Mouse (Mus musculus) kidney, adult 2 months (tissue): ENCODE results near the gene Prdm1. TPM values are rescaled to one million over a fixed set of nuclear protein-coding genes. Genes with fewer than 3 reads are reported as not detected.

ENCODE experiments used
- DNase-seq: peaks from one replicate; pipeline ENCODE4 v3.0.0; 2021
- H3K27ac ChIP-seq: fragments of 200-500 bp; 2 replicates; pipeline ENCODE4 v1.5.1; 2012; ENCODE audit warnings: low read depth, low read length, control low read depth, inconsistent platforms; ENCODE audit not compliant: insufficient read depth
- H3K27me3 ChIP-seq: fragments of 200-500 bp; replicated peaks from 2 replicates; pipeline ENCODE4 v1.6.1; 2012; ENCODE audit warnings: mild to moderate bottlenecking, moderate library complexity, low read length, inconsistent platforms; ENCODE audit not compliant: control insufficient read depth, insufficient read depth
- H3K36me3 ChIP-seq: fragments of 200-500 bp; 2 replicates; pipeline ENCODE4 v1.6.1; 2012; ENCODE audit warnings: mild to moderate bottlenecking, moderate library complexity, low read length, inconsistent platforms; ENCODE audit not compliant: control insufficient read depth, insufficient read depth
- H3K4me1 ChIP-seq: fragments of 200-500 bp; 2 replicates; pipeline ENCODE4 v1.6.1; 2011; ENCODE audit warnings: low read length; ENCODE audit not compliant: control insufficient read depth, insufficient read depth
- H3K4me3 ChIP-seq: fragments of 200-500 bp; 2 replicates; pipeline ENCODE4 v1.5.1; 2011; ENCODE audit warnings: mild to moderate bottlenecking, low read depth, low read length, control low read depth; ENCODE audit not compliant: insufficient read depth
- CTCF ChIP-seq: fragments of 200-500 bp; conservative IDR thresholded peaks from 2 replicates; pipeline ENCODE4 v1.5.1; 2011; ENCODE audit warnings: low read depth, mild to moderate bottlenecking, control low read depth, low read length, moderate library complexity, mixed read lengths; ENCODE audit not compliant: insufficient read depth, insufficient read length
- POLR2A ChIP-seq: fragments of 200-500 bp; IDR thresholded peaks from one replicate; pipeline ENCODE4 v1.6.1; 2011; ENCODE audit warnings: low read depth, low read length, control low read depth
- WGBS: fragments of 180-500 bp; shearing (Covaris S2); methylation state at CpG from one replicate; pipeline ENCODE4 v1.1.7; 2018; 5-methylcytosine and 5-hydroxymethylcytosine counted together
- polyA plus RNA-seq: library from polyadenylated mRNA; depleted of rRNA; stranded (reverse); fragments of >200 nt; gene quantifications from 2 replicates; pipeline ENCODE4 v1.2.3, GENCODE M21; 2012

Prdm1 gene
- polyA plus RNA-seq, 1 experiment, result 1.9 TPM

DNA sequence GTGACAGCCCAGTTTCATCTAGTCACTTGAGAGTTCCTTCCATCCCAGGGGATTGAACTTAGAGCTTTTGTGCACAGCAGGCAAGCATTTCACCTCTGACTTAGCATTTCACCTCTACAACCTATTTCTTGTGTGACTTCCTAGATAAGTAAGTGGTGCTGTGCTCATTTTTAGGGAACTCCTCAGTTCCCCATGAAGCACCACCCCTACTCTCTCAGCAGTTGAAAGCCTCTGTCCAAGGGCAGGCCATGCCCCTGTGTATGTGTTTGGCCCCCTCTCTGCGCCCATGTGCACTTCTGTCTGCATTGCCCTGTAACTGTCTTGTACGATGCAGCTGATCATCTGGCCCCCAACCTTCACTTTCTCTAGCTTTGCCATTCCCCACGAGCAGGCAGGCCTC is 128.2 kb downstream of the Prdm1 start:
- WGBS, result 72% methylated on average over 3 of the region's 3 CpGs
- no peak for DNase-seq
- no peak for TF ChIP-seq POLR2A
- no peak for TF ChIP-seq CTCF
- H3K36me3 ChIP-seq, result no peaks in the 10 kb centered on the region
- no peak overlapping the region for H3K4me3 ChIP-seq
- no peaks in the 10 kb centered on the region for H3K27me3 ChIP-seq
- no peak overlapping the region for H3K27ac ChIP-seq
- H3K4me1 ChIP-seq, result no peaks in the 10 kb centered on the region

DNA sequence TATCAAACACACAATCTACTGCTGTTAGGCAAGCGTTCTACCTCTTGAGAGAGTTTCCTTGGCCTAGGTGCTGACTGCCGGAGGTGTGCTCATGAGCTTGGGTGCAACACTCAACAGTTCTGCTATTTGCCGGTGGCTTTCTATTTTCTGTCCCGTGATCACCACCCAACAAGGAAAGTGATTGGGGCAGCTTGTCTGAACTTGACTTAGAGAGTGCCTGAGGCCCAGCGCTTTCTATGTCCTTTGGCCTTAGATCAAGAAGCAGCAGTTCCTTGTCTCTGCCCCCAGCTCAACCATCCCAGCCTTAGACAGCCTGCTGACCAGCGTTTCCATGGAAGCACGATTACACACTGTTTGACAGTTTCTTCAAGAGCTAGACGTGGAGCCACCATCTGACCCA is 135.4 kb downstream of the Prdm1 start:
- no peaks in the 10 kb centered on the region for H3K36me3 ChIP-seq
- H3K27me3 ChIP-seq, result no peaks in the 10 kb centered on the region
- no peak for DNase-seq
- no peak overlapping the region for H3K4me3 ChIP-seq
- H3K27ac ChIP-seq, result no peak overlapping the region
- no peaks in the 10 kb centered on the region for H3K4me1 ChIP-seq
- WGBS, result 91% methylated on average over 8 of the region's 8 CpGs
- TF ChIP-seq CTCF (no peak), POLR2A (no peak)

DNA sequence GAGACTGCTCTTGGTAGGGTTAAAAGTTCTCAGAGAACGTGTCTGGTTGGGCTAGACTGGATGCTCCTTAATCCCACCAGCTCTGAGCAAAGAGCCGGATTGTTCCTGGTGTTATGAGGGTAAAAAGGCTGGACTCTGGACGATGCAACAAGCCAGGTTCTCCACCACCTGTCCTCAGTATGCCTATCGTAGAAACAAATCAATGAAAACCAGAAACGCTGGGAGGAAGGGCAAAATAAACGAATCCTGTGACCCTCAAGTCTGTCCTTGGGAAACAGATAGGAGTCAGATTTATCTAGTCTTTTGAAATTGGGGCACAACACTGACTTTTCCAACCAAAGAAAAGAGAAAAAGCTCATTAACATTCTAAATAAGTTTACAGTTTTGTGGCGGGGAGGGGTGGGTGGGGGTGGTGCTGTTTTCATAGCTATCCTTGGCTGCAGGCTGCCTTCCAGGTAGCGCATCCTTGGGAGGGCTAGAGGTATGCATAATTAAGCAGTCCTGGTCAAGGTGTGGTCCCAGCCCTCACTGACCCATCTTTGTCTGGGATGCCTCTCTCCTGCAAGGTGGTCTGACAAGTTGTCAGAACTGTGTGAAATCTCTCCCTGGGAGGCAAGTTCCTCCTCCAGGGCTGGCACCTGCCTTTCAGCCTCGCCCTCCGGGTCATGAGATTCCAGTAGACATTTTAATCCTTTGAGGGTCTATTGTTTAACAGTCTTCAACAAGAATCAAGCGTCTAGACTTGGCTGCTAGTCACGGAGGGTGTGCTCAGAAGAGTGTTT is 136.6 kb downstream of the Prdm1 start:
- DNase-seq, result no peak
- 64% methylated on average over 12 of the region's 12 CpGs for WGBS
- Histone ChIP-seq H3K27me3 (no peaks in the 10 kb centered on the region), H3K4me3 (no peak overlapping the region), H3K27ac (no peak overlapping the region), H3K36me3 (no peaks in the 10 kb centered on the region), H3K4me1 (no peaks in the 10 kb centered on the region)
- no peak for TF ChIP-seq CTCF
- no peak for TF ChIP-seq POLR2A

DNA sequence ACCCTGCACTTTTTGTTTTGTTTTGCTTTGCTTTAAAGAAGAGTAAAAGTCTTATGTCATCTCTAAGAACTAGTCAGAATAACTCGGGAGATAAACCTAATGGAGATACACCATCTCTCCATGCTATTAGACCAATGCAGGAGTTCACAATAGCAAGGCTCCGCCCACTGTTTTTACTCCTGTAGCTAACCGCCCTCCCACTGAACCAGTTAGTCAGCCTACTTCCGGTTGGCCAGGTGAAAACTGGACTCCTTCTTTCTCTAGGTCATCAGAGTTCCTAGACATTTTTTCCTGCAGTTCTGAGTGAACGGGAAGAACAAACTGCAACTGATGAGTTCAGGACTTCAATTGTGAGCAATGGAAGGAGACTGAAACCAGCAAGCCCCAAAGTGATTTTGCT is 138.0 kb downstream of the Prdm1 start:
- H3K4me1 ChIP-seq, result no peaks in the 10 kb centered on the region
- H3K27ac ChIP-seq, result no peak overlapping the region
- no peak for DNase-seq
- no peak overlapping the region for H3K4me3 ChIP-seq
- no peak for TF ChIP-seq CTCF
- WGBS, result 72% methylated on average over 5 of the region's 5 CpGs
- H3K27me3 ChIP-seq, result no peaks in the 10 kb centered on the region
- no peaks in the 10 kb centered on the region for H3K36me3 ChIP-seq

DNA sequence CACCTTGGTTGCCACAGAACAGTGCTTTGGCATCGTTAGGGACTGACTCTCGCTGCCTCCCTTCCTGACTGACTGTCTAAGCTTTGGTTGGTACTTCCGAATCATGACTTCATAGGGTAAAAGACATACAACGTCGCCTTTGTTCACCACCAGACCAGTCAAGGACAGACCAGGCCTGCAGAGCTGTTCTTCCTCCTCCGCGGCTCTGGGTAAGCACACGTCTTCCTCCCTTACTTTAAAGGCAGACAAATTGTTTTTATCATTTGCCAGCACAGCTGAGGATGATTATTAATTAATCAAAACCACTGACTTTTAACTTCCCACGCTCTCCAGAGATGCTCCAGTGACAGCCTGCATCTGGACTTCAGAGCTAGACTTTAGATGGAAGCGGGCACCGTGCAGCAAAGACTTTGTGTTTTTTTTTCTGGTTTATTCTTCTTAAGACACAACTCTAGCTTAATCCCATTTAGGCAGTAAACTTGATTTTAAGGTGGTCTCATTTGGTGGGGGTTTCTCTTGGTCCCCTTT is 139.5 kb downstream of the Prdm1 start:
- 68% methylated on average over 11 of the region's 11 CpGs for WGBS
- H3K4me1 ChIP-seq, result no peaks in the 10 kb centered on the region
- no peak for TF ChIP-seq POLR2A
- no peak for TF ChIP-seq CTCF

More for the DNA sequence above, 139.5 kb downstream of the Prdm1 start:
- no peak overlapping the region for H3K27ac ChIP-seq
- no peak for DNase-seq
- no peaks in the 10 kb centered on the region for H3K27me3 ChIP-seq
- H3K36me3 ChIP-seq, result no peaks in the 10 kb centered on the region
- no peak overlapping the region for H3K4me3 ChIP-seq
